7 mouse cellular contexts compared by ENCODE assay signal in genomic region chr17:85620680-85621504, GRCm38 (mm10). TPM values are rescaled to one million over a fixed set of nuclear protein-coding genes. Genes with fewer than 3 reads are reported as not detected.
DNase-seq lines count a peak whose midpoint lies in the region; ATAC-seq lines count a peak whose summit lies in the region.

No protein-coding gene starts in this region.

- peaks cover 97% of the 10 kb centered on the region for H3K27me3 ChIP-seq in megakaryocyte, embryonic 14.5 days (replicated peaks)
- H3K27me3 ChIP-seq in forebrain, embryonic 12.5 days: peaks cover 94% of the 10 kb centered on the region
- peaks cover 100% of the 10 kb centered on the region for H3K27me3 ChIP-seq in liver, embryonic 13.5 days

- no peaks in the 10 kb centered on the region; the same call in 1 of the 2 replicates for H3K9me3 ChIP-seq in megakaryocyte, embryonic 14.5 days
- H3K9me3 ChIP-seq in forebrain, embryonic 12.5 days: no peaks in the 10 kb centered on the region
- H3K9me3 ChIP-seq in liver, embryonic 13.5 days (replicated peaks): no peaks in the 10 kb centered on the region

- no peak for ATAC-seq in megakaryocyte, adult 5-6 weeks (ENCODE audit: poor library complexity, severe bottlenecking)
- ATAC-seq in forebrain, embryonic 12.5 days (ENCODE audit: low FRiP score): peak; percentile 80
- no peak for ATAC-seq in liver, embryonic 13.5 days (ENCODE audit: low read depth)

- H3K9ac ChIP-seq in forebrain, embryonic 12.5 days: peak overlapping the region; percentile 83
- H3K9ac ChIP-seq in liver, embryonic 13.5 days: no peak overlapping the region

- H3K27ac ChIP-seq in forebrain, embryonic 12.5 days: peak overlapping the region; percentile 95
- no peak overlapping the region for H3K27ac ChIP-seq in liver, embryonic 13.5 days

- H3K4me1 ChIP-seq in megakaryocyte, embryonic 14.5 days: peaks cover 33% of the 10 kb centered on the region
- H3K4me1 ChIP-seq in forebrain, embryonic 12.5 days: peaks cover 76% of the 10 kb centered on the region
- H3K4me1 ChIP-seq in liver, embryonic 13.5 days (replicated peaks): peaks cover 5% of the 10 kb centered on the region; the same call in 1 of the 2 replicates

- no peak for DNase-seq in liver, embryonic 13.5 days
- DNase-seq in B cell, adult 2 months: no peak
- no peak for DNase-seq in adrenal gland, adult 18-20 months (ENCODE audit: low spot score in 2 of 2)
- no peak for DNase-seq in spleen, adult 18-20 months

- H3K4me2 ChIP-seq in forebrain, embryonic 12.5 days: peak overlapping the region; percentile 69
- peak overlapping the region; percentile 21; the same call in 1 of the 2 replicates for H3K4me2 ChIP-seq in liver, embryonic 13.5 days

- WGBS in forebrain, embryonic 12.5 days: under 1% methylated on average over 52 of the region's 54 CpGs
- WGBS in liver, embryonic 13.5 days (ENCODE audit: insufficient replicate concordance): 3% methylated on average over 49 of the region's 54 CpGs

- peak overlapping the region; percentile 65 for H3K4me3 ChIP-seq in megakaryocyte, embryonic 14.5 days (replicated peaks)
- H3K4me3 ChIP-seq in forebrain, embryonic 12.5 days (replicated peaks): peak overlapping the region; percentile 59
- peak overlapping the region; percentile 14; the same call in 1 of the 2 replicates for H3K4me3 ChIP-seq in liver, embryonic 13.5 days (replicated peaks)

- no peaks in the 10 kb centered on the region for H3K36me3 ChIP-seq in megakaryocyte, embryonic 14.5 days (replicated peaks; ENCODE audit: low read length)
- no peaks in the 10 kb centered on the region for H3K36me3 ChIP-seq in forebrain, embryonic 12.5 days (replicated peaks)
- H3K36me3 ChIP-seq in liver, embryonic 13.5 days: no peaks in the 10 kb centered on the region

RNA-seq across cellular contexts. Expression of gene Six3, which starts 7.5 kb away (rescaled TPM):
- not detected in 2 replicates for polyA plus RNA-seq in megakaryocyte, embryonic 14.5 days (2012; ENCODE audit: insufficient read depth, low replicate concordance)
- total RNA-seq in megakaryocyte, adult 5-6 weeks (2015): not detected in 2 replicates
- total RNA-seq in megakaryocyte, adult 5-6 weeks (2017): not detected in 2 replicates
- polyA plus RNA-seq in forebrain, embryonic 12.5 days (2016; fragmentation: Nextera tagmentation; extraction: Ambion mirVana): 26.1 and 27.4 TPM in 2 replicates
- polyA plus RNA-seq in liver, embryonic 13.5 days (2015; fragmentation: Nextera tagmentation; extraction: Ambion mirVana): not detected in 2 replicates
- total RNA-seq in adrenal gland, adult 18-20 months (2021): not detected

Comparison
In these comparisons a context has a peak if more than half of its experiments do, and no peak if none do; other contexts are left out.
1. H3K4me3 ChIP-seq: peak in every context shown above with its lines; median percentile 65 in megakaryocyte, embryonic 14.5 days; 59 in forebrain, embryonic 12.5 days; 14 in liver, embryonic 13.5 days.
2. RNA of gene Six3, which starts 7.5 kb away (polyA plus RNA-seq): 26.1 to 27.4 TPM in forebrain, embryonic 12.5 days; not detected in megakaryocyte, embryonic 14.5 days and not detected in liver, embryonic 13.5 days; every median in the first group is over 10 times any median in the second.